Mouse (Mus musculus): ENCODE data around the gene Cdh13. TPM values are rescaled to one million over a fixed set of nuclear protein-coding genes. Genes with fewer than 3 reads are reported as not detected.
A peak's percentile ranks its signal among the peaks of the same experiment; 100 is the strongest.
"Not testable (repeated sequence)": the region's sequence is repeated elsewhere in the genome, so short reads cannot be mapped to it uniquely, and the experiment has no call there.

The Cdh13 gene
- polyA plus RNA-seq, 1 experiment from 2014 or later, result 67.7 TPM

- not testable (repeated sequence) for H3K4me1 ChIP-seq (ENCODE audit: control insufficient read depth, insufficient read depth, low read length); H3K9ac ChIP-seq (ENCODE audit: low read length); H3K4me3 ChIP-seq (ENCODE audit: low read length); H3K27me3 ChIP-seq (ENCODE audit: control insufficient read depth, insufficient read depth, low read length); H3K36me3 ChIP-seq (ENCODE audit: control insufficient read depth, insufficient read depth); H3K27ac ChIP-seq (ENCODE audit: low read length); H3K9me3 ChIP-seq (replicated peaks; ENCODE audit: control insufficient read depth, low read length); H3K4me2 ChIP-seq (ENCODE audit: low read depth, low read length); ATAC-seq (replicated peaks; ENCODE audit: extremely low read depth, insufficient read depth, low FRiP score)
- 30% methylated on average over 3 of the region's 3 CpGs for WGBS
These were observed 1014.2 kb downstream of the Cdh13 start for GRCm38 (mm10) chr8:119297752-119298151.

- no peak overlapping the region for H3K4me2 ChIP-seq (ENCODE audit: low read depth, low read length)
- H3K27me3 ChIP-seq (ENCODE audit: control insufficient read depth, insufficient read depth, low read length), result no peaks in the 10 kb centered on the region
- WGBS, result 87% methylated on average over 5 of the region's 5 CpGs
- no peaks in the 10 kb centered on the region for H3K36me3 ChIP-seq (ENCODE audit: control insufficient read depth, insufficient read depth)
- no peaks in the 10 kb centered on the region; the same call in 1 of the 2 replicates for H3K9me3 ChIP-seq (replicated peaks; ENCODE audit: control insufficient read depth, low read length)
- ATAC-seq (replicated peaks; ENCODE audit: extremely low read depth, insufficient read depth, low FRiP score), result no peak
- H3K27ac ChIP-seq (ENCODE audit: low read length), result no peak overlapping the region
- no peak overlapping the region for H3K4me3 ChIP-seq (ENCODE audit: low read length)
- no peak overlapping the region for H3K9ac ChIP-seq (ENCODE audit: low read length)
- no peaks in the 10 kb centered on the region for H3K4me1 ChIP-seq (ENCODE audit: control insufficient read depth, insufficient read depth, low read length)
These were observed 1016.8 kb downstream of the Cdh13 start for GRCm38 (mm10) chr8:119300335-119300734.

GRCm38 (mm10) chr8:119304196-119304595 is 1020.7 kb downstream of the Cdh13 start:
- 71% methylated on average over 8 of the region's 8 CpGs for WGBS
- H3K9ac ChIP-seq (ENCODE audit: low read length), result no peak overlapping the region
- H3K4me2 ChIP-seq (ENCODE audit: low read depth, low read length), result no peak overlapping the region
- ATAC-seq (replicated peaks; ENCODE audit: extremely low read depth, insufficient read depth, low FRiP score), result no peak
- no peak overlapping the region for H3K27ac ChIP-seq (ENCODE audit: low read length)
- no peaks in the 10 kb centered on the region; the same call in 1 of the 2 replicates for H3K9me3 ChIP-seq (replicated peaks; ENCODE audit: control insufficient read depth, low read length)
- H3K36me3 ChIP-seq (ENCODE audit: control insufficient read depth, insufficient read depth), result no peaks in the 10 kb centered on the region
- no peaks in the 10 kb centered on the region for H3K4me1 ChIP-seq (ENCODE audit: control insufficient read depth, insufficient read depth, low read length)
- no peak overlapping the region for H3K4me3 ChIP-seq (ENCODE audit: low read length)
- no peaks in the 10 kb centered on the region for H3K27me3 ChIP-seq (ENCODE audit: control insufficient read depth, insufficient read depth, low read length)

- no peaks in the 10 kb centered on the region for H3K36me3 ChIP-seq (ENCODE audit: control insufficient read depth, insufficient read depth)
- H3K9me3 ChIP-seq (replicated peaks; ENCODE audit: control insufficient read depth, low read length), result no peaks in the 10 kb centered on the region
- H3K4me3 ChIP-seq (ENCODE audit: low read length), result no peak overlapping the region
- no peak overlapping the region for H3K9ac ChIP-seq (ENCODE audit: low read length)
- no peaks in the 10 kb centered on the region for H3K4me1 ChIP-seq (ENCODE audit: control insufficient read depth, insufficient read depth, low read length)
- H3K27ac ChIP-seq (ENCODE audit: low read length), result no peak overlapping the region
- no peak overlapping the region for H3K4me2 ChIP-seq (ENCODE audit: low read depth, low read length)
- no peak for ATAC-seq (replicated peaks; ENCODE audit: extremely low read depth, insufficient read depth, low FRiP score)
- WGBS, result 38% methylated on average over 3 of the region's 3 CpGs
- no peaks in the 10 kb centered on the region for H3K27me3 ChIP-seq (ENCODE audit: control insufficient read depth, insufficient read depth, low read length)
These were observed 1027.9 kb downstream of the Cdh13 start for GRCm38 (mm10) chr8:119311412-119311811.

GRCm38 (mm10) chr8:119323215-119323614 is 1039.7 kb downstream of the Cdh13 start:
- Histone ChIP-seq H3K27ac (ENCODE audit: low read length) (no peak overlapping the region), H3K36me3 (ENCODE audit: control insufficient read depth, insufficient read depth) (no peaks in the 10 kb centered on the region), H3K27me3 (ENCODE audit: control insufficient read depth, insufficient read depth, low read length) (no peaks in the 10 kb centered on the region), H3K4me1 (ENCODE audit: control insufficient read depth, insufficient read depth, low read length) (no peaks in the 10 kb centered on the region), H3K4me2 (ENCODE audit: low read depth, low read length) (no peak overlapping the region), H3K4me3 (ENCODE audit: low read length) (no peak overlapping the region), H3K9me3 (replicated peaks; ENCODE audit: control insufficient read depth, low read length) (no peaks in the 10 kb centered on the region), H3K9ac (ENCODE audit: low read length) (no peak overlapping the region)
- WGBS, result 36% methylated on average over 6 of the region's 6 CpGs
- no peak for ATAC-seq (replicated peaks; ENCODE audit: extremely low read depth, insufficient read depth, low FRiP score)

GRCm38 (mm10) chr8:119339546-119339945 is 1056.0 kb downstream of the Cdh13 start:
- ATAC-seq (replicated peaks; ENCODE audit: extremely low read depth, insufficient read depth, low FRiP score), result no peak
- Histone ChIP-seq H3K36me3 (ENCODE audit: control insufficient read depth, insufficient read depth) (no peaks in the 10 kb centered on the region), H3K27ac (ENCODE audit: low read length) (no peak overlapping the region), H3K27me3 (ENCODE audit: control insufficient read depth, insufficient read depth, low read length) (no peaks in the 10 kb centered on the region; the same call in 1 of the 2 replicates), H3K4me1 (ENCODE audit: control insufficient read depth, insufficient read depth, low read length) (peaks cover 3% of the 10 kb centered on the region; the same call in 1 of the 2 replicates), H3K4me3 (ENCODE audit: low read length) (no peak overlapping the region), H3K4me2 (ENCODE audit: low read depth, low read length) (no peak overlapping the region), H3K9me3 (replicated peaks; ENCODE audit: control insufficient read depth, low read length) (peaks cover 9% of the 10 kb centered on the region), H3K9ac (ENCODE audit: low read length) (no peak overlapping the region)
- 70% methylated on average over 4 of the region's 4 CpGs for WGBS

- no peak for ATAC-seq (replicated peaks; ENCODE audit: extremely low read depth, insufficient read depth, low FRiP score)
- WGBS, result 84% methylated on average over 3 of the region's 3 CpGs
- H3K9me3 ChIP-seq (replicated peaks; ENCODE audit: control insufficient read depth, low read length), result peaks cover 3% of the 10 kb centered on the region
- no peaks in the 10 kb centered on the region; the same call in 1 of the 2 replicates for H3K27me3 ChIP-seq (ENCODE audit: control insufficient read depth, insufficient read depth, low read length)
- no peak overlapping the region for H3K9ac ChIP-seq (ENCODE audit: low read length)
- no peak overlapping the region for H3K27ac ChIP-seq (ENCODE audit: low read length)
- peak overlapping the region; percentile 80 for H3K4me3 ChIP-seq (ENCODE audit: low read length)
- H3K4me1 ChIP-seq (ENCODE audit: control insufficient read depth, insufficient read depth, low read length), result peaks cover 10% of the 10 kb centered on the region
- H3K4me2 ChIP-seq (ENCODE audit: low read depth, low read length), result peak overlapping the region; percentile 64
- peaks cover 24% of the 10 kb centered on the region for H3K36me3 ChIP-seq (ENCODE audit: control insufficient read depth, insufficient read depth)
These were observed 1060.1 kb downstream of the Cdh13 start for GRCm38 (mm10) chr8:119343606-119344005.

GRCm38 (mm10) chr8:119344190-119344856 is 1060.8 kb downstream of the Cdh13 start, which contains the start of gene Hsbp1:
Gene Hsbp1, plus strand, starts transcription at chr8:119344488.
- H3K27me3 ChIP-seq (ENCODE audit: control insufficient read depth, insufficient read depth, low read length), result no peaks in the 10 kb centered on the region; the same call in 1 of the 2 replicates
- peak; percentile 98 for ATAC-seq (replicated peaks; ENCODE audit: extremely low read depth, insufficient read depth, low FRiP score)
- peak within 1 kb of the TSS; percentile 91 for H3K9ac ChIP-seq (ENCODE audit: low read length)
- H3K36me3 ChIP-seq (ENCODE audit: control insufficient read depth, insufficient read depth), result peaks cover 31% of the 10 kb centered on the region
- H3K27ac ChIP-seq (ENCODE audit: low read length), result peak within 1 kb of the TSS; percentile 33; the same call in 1 of the 2 replicates
- whole genome bisulfite sequencing, result 2% methylated on average over 52 of the region's 52 CpGs
- H3K9me3 ChIP-seq (replicated peaks; ENCODE audit: control insufficient read depth, low read length), result peaks cover 2% of the 10 kb centered on the region; the same call in 1 of the 2 replicates
- H3K4me1 ChIP-seq (ENCODE audit: control insufficient read depth, insufficient read depth, low read length), result peaks cover 10% of the 10 kb centered on the region
- peak within 1 kb of the TSS; percentile 80 for H3K4me3 ChIP-seq (ENCODE audit: low read length)
- peak within 1 kb of the TSS; percentile 89 for H3K4me2 ChIP-seq (ENCODE audit: low read depth, low read length)

- no peak for ATAC-seq (replicated peaks; ENCODE audit: extremely low read depth, insufficient read depth, low FRiP score)
- Histone ChIP-seq H3K36me3 (ENCODE audit: control insufficient read depth, insufficient read depth) (peaks cover 35% of the 10 kb centered on the region), H3K4me1 (ENCODE audit: control insufficient read depth, insufficient read depth, low read length) (peaks cover 10% of the 10 kb centered on the region), H3K27me3 (ENCODE audit: control insufficient read depth, insufficient read depth, low read length) (no peaks in the 10 kb centered on the region; the same call in 1 of the 2 replicates), H3K9ac (ENCODE audit: low read length) (peak overlapping the region; percentile 91), H3K27ac (ENCODE audit: low read length) (peak overlapping the region; percentile 33; the same call in 1 of the 2 replicates), H3K9me3 (replicated peaks; ENCODE audit: control insufficient read depth, low read length) (peaks cover 2% of the 10 kb centered on the region; the same call in 1 of the 2 replicates), H3K4me2 (ENCODE audit: low read depth, low read length) (peak overlapping the region; percentile 89), H3K4me3 (ENCODE audit: low read length) (peak overlapping the region; percentile 80)
- 41% methylated on average over 22 of the region's 22 CpGs for WGBS
These were observed 1061.6 kb downstream of the Cdh13 start for GRCm38 (mm10) chr8:119345029-119345682.
